Mouse (Mus musculus) liver, adult 2 months (tissue): ENCODE measurements around the gene Rab3c.

ENCODE experiments used
- CTCF ChIP-seq: fragments of 200-500 bp; IDR thresholded peaks from 2 replicates; pipeline ENCODE4 v1.5.1; 2011; ENCODE audit warnings: low read depth, low read length, control low read depth
- POLR2A ChIP-seq: fragments of 200-500 bp; IDR thresholded peaks from 2 replicates; pipeline ENCODE4 v1.6.1; 2011; ENCODE audit warnings: low read length, control low read depth; ENCODE audit not compliant: insufficient read depth; ENCODE audit errors: extremely low read depth

DNA sequence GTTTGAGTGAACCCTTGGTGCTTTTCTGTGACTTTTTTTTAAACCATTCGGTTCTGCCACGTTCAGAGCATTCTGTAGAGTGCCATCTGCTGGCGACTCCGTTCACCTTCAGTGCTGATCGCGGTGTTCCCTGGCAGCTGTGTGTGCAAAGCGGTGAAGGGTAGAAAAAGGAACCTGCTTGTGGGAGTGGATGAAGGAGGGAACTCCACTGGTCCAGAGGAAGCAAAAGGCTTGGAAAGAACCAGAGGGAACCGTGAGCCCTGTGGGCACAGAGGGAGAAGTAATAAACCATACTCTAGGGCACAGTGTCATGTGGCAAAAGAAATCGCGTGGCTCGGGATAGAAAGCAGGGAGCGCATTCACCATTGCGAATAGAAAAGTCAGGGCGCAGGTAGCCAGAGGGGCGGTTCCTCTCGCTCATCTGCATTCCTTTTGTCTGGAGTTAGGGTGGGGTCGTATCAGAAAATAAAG lies 262.3 kb downstream of the Rab3c start:
- TF ChIP-seq POLR2A (no peak), CTCF (peak; percentile 84)
